Mouse (Mus musculus) lung, adult 2 months (tissue): ENCODE data around the gene Cdk12.

ENCODE experiments used
- CTCF ChIP-seq: fragments of 200-500 bp; IDR thresholded peaks from 2 replicates; pipeline ENCODE4 v1.5.1; 2011; ENCODE audit warnings: mild to moderate bottlenecking, low read length, control low read depth; ENCODE audit not compliant: insufficient read depth
- POLR2A ChIP-seq: fragments of 200-500 bp; IDR thresholded peaks from 2 replicates; pipeline ENCODE4 v1.6.1; 2011; ENCODE audit warnings: low read depth, mild to moderate bottlenecking, control low read depth, low read length, borderline replicate concordance; ENCODE audit errors: extremely low read depth

GRCm38 (mm10) chr11:98187640-98188395 lies 15.0 kb upstream of the Cdk12 start:
- TF ChIP-seq CTCF (no peak), POLR2A (no peak)
